Mouse (Mus musculus) forebrain, embryonic 10.5 days (tissue): ENCODE measurements around the gene Ncs1. TPM values are rescaled to one million over a fixed set of nuclear protein-coding genes. Genes with fewer than 3 reads are reported as not detected.

Experiments
- DNase-seq: peaks from one replicate; pipeline ENCODE4 v3.0.0-alpha.2; 2017; ENCODE audit warnings: low spot score; ENCODE audit errors: extremely low spot score
- H3K27ac ChIP-seq: fragments of 300-500 bp; sonication (generic); 2 replicates; pipeline ENCODE4 v1.5.1; 2016; ENCODE audit warnings: mild to moderate bottlenecking
- H3K27me3 ChIP-seq: fragments of 300-500 bp; sonication (generic); 2 replicates; pipeline ENCODE4 v1.6.1; 2016; ENCODE audit warnings: mild to moderate bottlenecking; ENCODE audit not compliant: poor library complexity, severe bottlenecking
- H3K36me3 ChIP-seq: fragments of 300-500 bp; sonication (generic); replicated peaks from 2 replicates; pipeline ENCODE4 v1.6.1; 2016; ENCODE audit warnings: mild to moderate bottlenecking, moderate library complexity
- H3K4me1 ChIP-seq: fragments of 300-500 bp; sonication (generic); 2 replicates; pipeline ENCODE4 v1.6.1; 2016
- H3K4me3 ChIP-seq: fragments of 300-500 bp; sonication (generic); 2 replicates; pipeline ENCODE4 v1.5.1; 2016; ENCODE audit warnings: mild to moderate bottlenecking, moderate library complexity
- H3K9me3 ChIP-seq: fragments of 300-500 bp; sonication (generic); 2 replicates; pipeline ENCODE4 v1.6.1; 2016; ENCODE audit warnings: mild to moderate bottlenecking, moderate library complexity
- WGBS: fragments of 180-500 bp; shearing (Covaris S2); methylation state at CpG from one replicate; pipeline ENCODE4 v1.1.7; 2016; 5-methylcytosine and 5-hydroxymethylcytosine counted together
- polyA plus RNA-seq: library from polyadenylated mRNA; unstranded; fragments of >200 nt; fragmentation: Nextera tagmentation; extraction: Ambion mirVana; gene quantifications from 2 replicates; pipeline ENCODE4 v1.2.1, GENCODE M21; 2016

Gene Ncs1
- 43.3 and 47.8 TPM in 2 replicates for polyA plus RNA-seq

- no peaks in the 10 kb centered on the region for H3K9me3 ChIP-seq
- H3K36me3 ChIP-seq = peaks cover 24% of the 10 kb centered on the region
- under 1% methylated on average over 81 of the region's 89 CpGs for WGBS
- H3K27ac ChIP-seq = peak within 1 kb of the TSS; percentile 95
- H3K27me3 ChIP-seq = peaks cover 64% of the 10 kb centered on the region
- DNase-seq = peak; percentile 74
- peaks cover 67% of the 10 kb centered on the region for H3K4me1 ChIP-seq
- peak within 1 kb of the TSS; percentile 93 for H3K4me3 ChIP-seq
These were observed at the start of gene Ncs1 for GRCm38 (mm10) chr2:31245491-31246141. Gene Ncs1 (plus strand): TSS chr2:31245823.

- no peak overlapping the region for H3K4me3 ChIP-seq
- peaks cover 14% of the 10 kb centered on the region for H3K4me1 ChIP-seq
- H3K36me3 ChIP-seq = peaks cover 73% of the 10 kb centered on the region
- H3K9me3 ChIP-seq = no peaks in the 10 kb centered on the region
- no peaks in the 10 kb centered on the region for H3K27me3 ChIP-seq
- no peak for DNase-seq
- WGBS = 94% methylated on average over 4 of the region's 4 CpGs
- no peak overlapping the region for H3K27ac ChIP-seq
These were observed 47.0 kb upstream of the Ncs1 start for GRCm38 (mm10) chr2:31198621-31199020.

GRCm38 (mm10) chr2:31200051-31200450 is 45.6 kb upstream of the Ncs1 start:
- H3K27me3 ChIP-seq = no peaks in the 10 kb centered on the region
- no peaks in the 10 kb centered on the region for H3K9me3 ChIP-seq
- H3K27ac ChIP-seq = no peak overlapping the region
- H3K4me1 ChIP-seq = peaks cover 14% of the 10 kb centered on the region
- no peak overlapping the region for H3K4me3 ChIP-seq
- 91% methylated on average over 2 of the region's 2 CpGs for WGBS
- DNase-seq = no peak
- H3K36me3 ChIP-seq = peaks cover 65% of the 10 kb centered on the region

GRCm38 (mm10) chr2:31201851-31202250 is 43.8 kb upstream of the Ncs1 start:
- no peaks in the 10 kb centered on the region for H3K9me3 ChIP-seq
- WGBS = 82% methylated on average over 7 of the region's 7 CpGs
- no peak for DNase-seq
- H3K4me3 ChIP-seq = no peak overlapping the region
- H3K36me3 ChIP-seq = peaks cover 51% of the 10 kb centered on the region
- H3K27me3 ChIP-seq = no peaks in the 10 kb centered on the region
- H3K4me1 ChIP-seq = peaks cover 20% of the 10 kb centered on the region
- H3K27ac ChIP-seq = no peak overlapping the region

DNA sequence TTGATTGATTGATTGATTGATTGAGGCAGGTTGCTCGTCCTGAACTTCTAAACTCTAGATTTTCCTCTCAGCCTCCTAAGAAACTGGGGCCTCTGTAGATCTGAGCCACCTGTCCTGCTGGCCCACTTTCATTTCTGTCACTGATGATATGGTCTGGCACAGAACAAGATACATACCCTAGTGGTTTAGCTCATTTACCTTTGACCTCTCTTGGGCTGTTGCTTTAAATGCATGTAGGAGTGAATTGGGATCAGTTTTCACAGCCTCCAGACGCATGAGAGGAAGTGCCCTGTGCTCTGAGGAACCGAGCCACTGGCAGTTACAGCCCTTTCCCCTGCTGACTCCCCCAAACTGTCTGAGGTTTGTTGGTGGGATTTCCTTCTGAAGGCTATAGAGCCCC is 43.3 kb upstream of the Ncs1 start:
- no peak for DNase-seq
- H3K4me1 ChIP-seq = peaks cover 25% of the 10 kb centered on the region
- peaks cover 46% of the 10 kb centered on the region for H3K36me3 ChIP-seq
- H3K9me3 ChIP-seq = no peaks in the 10 kb centered on the region
- H3K27me3 ChIP-seq = no peaks in the 10 kb centered on the region
- H3K27ac ChIP-seq = peak overlapping the region; percentile 15; the same call in 1 of the 2 replicates
- H3K4me3 ChIP-seq = no peak overlapping the region
- 68% methylated on average over 3 of the region's 3 CpGs for WGBS

GRCm38 (mm10) chr2:31202956-31203355 is 42.7 kb upstream of the Ncs1 start:
- Histone ChIP-seq H3K9me3 (no peaks in the 10 kb centered on the region), H3K4me3 (no peak overlapping the region), H3K36me3 (peaks cover 43% of the 10 kb centered on the region), H3K4me1 (peaks cover 26% of the 10 kb centered on the region), H3K27ac (peak overlapping the region; percentile 15; the same call in 1 of the 2 replicates), H3K27me3 (no peaks in the 10 kb centered on the region)
- 79% methylated on average over 4 of the region's 4 CpGs for WGBS
- DNase-seq = no peak

DNA sequence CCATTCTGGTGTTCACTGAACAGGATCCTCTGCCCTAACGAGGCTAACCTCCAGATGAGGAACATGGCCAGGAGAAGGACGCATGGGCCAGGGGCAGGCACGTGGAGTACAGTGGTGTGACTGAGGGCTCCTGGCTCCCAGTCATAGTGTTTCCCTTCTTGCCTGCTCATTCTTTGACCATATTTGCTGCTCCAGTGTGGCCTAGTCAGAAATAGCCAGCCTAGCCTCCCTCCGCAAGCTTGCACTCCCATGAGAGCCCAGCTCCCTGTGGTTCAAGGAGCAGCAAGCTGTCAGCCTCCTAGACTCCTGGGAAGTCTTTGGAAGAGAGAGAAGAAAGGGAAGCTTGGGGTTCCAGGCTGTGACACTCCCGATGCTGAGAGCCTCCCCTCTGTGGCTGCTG is 40.9 kb upstream of the Ncs1 start:
- 85% methylated on average over 5 of the region's 5 CpGs for WGBS
- Histone ChIP-seq H3K9me3 (no peaks in the 10 kb centered on the region), H3K4me3 (no peak overlapping the region), H3K36me3 (peaks cover 45% of the 10 kb centered on the region), H3K27ac (no peak overlapping the region), H3K4me1 (peaks cover 26% of the 10 kb centered on the region), H3K27me3 (no peaks in the 10 kb centered on the region)
- no peak for DNase-seq

GRCm38 (mm10) chr2:31206211-31206610 is 39.4 kb upstream of the Ncs1 start:
- WGBS = 90% methylated on average over 4 of the region's 4 CpGs
- no peak overlapping the region for H3K4me3 ChIP-seq
- H3K27me3 ChIP-seq = no peaks in the 10 kb centered on the region
- no peak overlapping the region for H3K27ac ChIP-seq
- DNase-seq = no peak
- H3K4me1 ChIP-seq = peaks cover 38% of the 10 kb centered on the region
- H3K36me3 ChIP-seq = peaks cover 54% of the 10 kb centered on the region
- no peaks in the 10 kb centered on the region for H3K9me3 ChIP-seq

- H3K4me1 ChIP-seq = peaks cover 37% of the 10 kb centered on the region
- 69% methylated on average over 8 of the region's 8 CpGs for WGBS
- no peak for DNase-seq
- H3K36me3 ChIP-seq = peaks cover 56% of the 10 kb centered on the region
- no peaks in the 10 kb centered on the region for H3K9me3 ChIP-seq
- no peak overlapping the region for H3K4me3 ChIP-seq
- H3K27me3 ChIP-seq = no peaks in the 10 kb centered on the region
- no peak overlapping the region for H3K27ac ChIP-seq
These were observed 38.7 kb upstream of the Ncs1 start for GRCm38 (mm10) chr2:31206882-31207281.

- no peak for DNase-seq
- H3K4me3 ChIP-seq = no peak overlapping the region
- H3K4me1 ChIP-seq = peaks cover 29% of the 10 kb centered on the region
- H3K27me3 ChIP-seq = no peaks in the 10 kb centered on the region
- H3K9me3 ChIP-seq = no peaks in the 10 kb centered on the region
- WGBS = 95% methylated on average over 13 of the region's 13 CpGs
- peaks cover 64% of the 10 kb centered on the region for H3K36me3 ChIP-seq
- H3K27ac ChIP-seq = no peak overlapping the region
These were observed 37.0 kb upstream of the Ncs1 start for GRCm38 (mm10) chr2:31208544-31209142.

DNA sequence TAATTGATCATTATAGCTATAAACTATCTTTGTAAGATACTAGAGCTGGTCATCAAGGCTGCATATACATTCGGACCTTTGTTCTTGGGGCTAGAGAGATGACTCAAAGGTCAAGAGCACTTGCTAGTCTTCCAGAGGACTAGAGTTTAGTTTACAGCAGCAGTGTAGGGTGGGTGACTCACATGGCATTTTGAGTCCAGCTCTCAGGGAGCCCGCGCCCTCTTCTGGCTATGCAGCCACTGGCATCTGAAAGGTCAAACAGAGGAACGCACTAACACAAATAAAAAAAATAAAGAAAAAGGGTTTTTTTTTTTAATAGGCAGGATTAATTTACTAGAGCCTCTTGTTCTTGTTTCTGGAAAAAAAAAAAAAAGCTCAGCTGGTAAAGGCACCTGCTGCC is 36.1 kb upstream of the Ncs1 start:
- Histone ChIP-seq H3K36me3 (peaks cover 68% of the 10 kb centered on the region), H3K4me1 (peaks cover 29% of the 10 kb centered on the region), H3K9me3 (no peaks in the 10 kb centered on the region), H3K4me3 (no peak overlapping the region), H3K27me3 (no peaks in the 10 kb centered on the region), H3K27ac (no peak overlapping the region)
- no peak for DNase-seq
- 90% methylated on average over 4 of the region's 4 CpGs for WGBS

GRCm38 (mm10) chr2:31210144-31210847 is 35.3 kb upstream of the Ncs1 start:
- no peaks in the 10 kb centered on the region for H3K9me3 ChIP-seq
- WGBS = 65% methylated on average over 11 of the region's 11 CpGs
- no peak for DNase-seq
- H3K4me1 ChIP-seq = peaks cover 29% of the 10 kb centered on the region
- no peaks in the 10 kb centered on the region for H3K27me3 ChIP-seq
- H3K27ac ChIP-seq = no peak overlapping the region
- no peak overlapping the region for H3K4me3 ChIP-seq
- peaks cover 76% of the 10 kb centered on the region for H3K36me3 ChIP-seq

DNA sequence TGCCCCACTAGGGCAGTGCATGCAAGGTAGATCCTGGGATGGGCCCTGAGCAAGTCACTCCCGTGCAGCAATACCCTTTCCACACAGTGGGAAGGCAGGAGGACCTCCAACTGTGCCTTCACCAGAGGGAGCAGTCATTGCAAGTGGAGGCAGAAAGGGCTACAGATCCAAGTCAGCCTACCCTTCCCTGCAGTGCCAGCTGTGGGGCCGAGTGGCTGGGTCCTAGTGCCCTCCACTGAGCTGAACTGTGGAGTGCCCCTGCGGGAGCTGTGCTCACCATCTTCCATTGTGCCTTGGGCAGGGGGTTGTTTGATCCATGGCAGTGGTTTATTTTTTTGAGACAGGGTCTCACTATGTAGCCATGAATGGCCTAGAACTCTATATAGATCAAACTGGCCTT is 34.4 kb upstream of the Ncs1 start:
- DNase-seq = no peak
- no peak overlapping the region for H3K4me3 ChIP-seq
- H3K9me3 ChIP-seq = no peaks in the 10 kb centered on the region
- WGBS = 59% methylated on average over 3 of the region's 3 CpGs
- H3K27ac ChIP-seq = 0 out of 2 replicates have a peak overlapping the region, but pooled peaks have one; percentile 30
- H3K4me1 ChIP-seq = peaks cover 28% of the 10 kb centered on the region
- peaks cover 79% of the 10 kb centered on the region for H3K36me3 ChIP-seq
- H3K27me3 ChIP-seq = no peaks in the 10 kb centered on the region
